Mouse (Mus musculus) lung, postnatal 14 days (tissue): ENCODE measurements around the gene Smurf1.

Experiments
- DNase-seq: peaks from one replicate; pipeline ENCODE4 v3.0.0; 2021

The Smurf1 gene

DNA sequence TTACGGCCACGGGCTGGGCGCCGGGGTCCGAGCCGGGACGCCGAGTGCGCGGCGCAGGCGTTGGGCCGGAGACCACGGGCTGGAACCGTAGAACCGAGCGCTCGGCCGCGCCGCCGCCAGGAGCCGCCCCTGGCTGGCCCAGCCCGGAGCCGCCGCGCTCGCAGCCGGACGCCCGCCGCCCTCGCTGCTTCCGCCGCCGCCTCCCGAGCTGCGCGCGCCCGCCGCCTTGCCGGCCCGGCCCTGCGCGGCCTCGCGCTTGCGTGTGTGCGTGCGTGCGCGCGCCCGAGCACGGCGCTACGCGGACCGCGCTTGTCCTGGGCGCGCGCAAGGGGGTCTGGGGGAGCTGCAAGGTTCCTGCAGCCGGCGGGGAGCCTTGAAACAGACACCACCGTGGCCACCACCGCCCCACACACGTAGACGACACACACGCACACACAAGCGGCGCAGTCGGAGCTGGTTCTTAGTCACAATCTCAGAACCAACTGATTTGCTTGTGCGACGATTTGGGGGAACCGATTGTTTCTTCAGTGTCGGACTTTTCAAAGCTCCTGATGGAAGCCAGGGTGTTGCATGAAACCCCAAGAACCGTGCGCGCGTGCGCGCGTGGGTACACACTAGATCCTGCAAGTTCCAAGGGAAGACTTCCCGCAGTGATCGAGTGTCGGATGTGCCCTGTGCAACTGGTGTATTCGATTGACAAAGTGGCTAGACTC lies at the start of gene Smurf1:
Gene Smurf1, minus strand, starts transcription at position 209 of the 713 bp plus-strand sequence.
- peak; percentile 86 for DNase-seq

DNA sequence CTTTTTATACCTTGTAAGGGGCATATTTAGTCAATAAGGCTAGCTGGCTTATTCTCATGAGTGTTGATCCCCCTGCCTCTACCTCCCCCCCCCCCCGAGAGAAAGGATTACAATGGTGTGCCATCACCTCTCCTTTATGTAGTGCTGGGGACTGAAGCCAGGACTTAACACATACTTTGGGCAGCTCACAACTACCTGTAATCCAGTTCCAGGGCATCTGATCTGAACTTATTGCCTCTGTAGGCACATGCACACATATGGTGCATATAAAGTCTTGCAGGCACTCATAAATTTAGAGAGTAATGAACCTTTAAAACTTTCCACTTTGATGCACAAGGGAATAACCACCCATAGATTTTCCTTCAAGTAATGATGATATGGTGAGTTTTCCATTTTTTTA lies 48.6 kb upstream of the Smurf1 start:
- no peak for DNase-seq

- DNase-seq, result no peak
Measured at GRCm38 (mm10) chr5:145008878-145009659, 43.4 kb upstream of the Smurf1 start.

DNA sequence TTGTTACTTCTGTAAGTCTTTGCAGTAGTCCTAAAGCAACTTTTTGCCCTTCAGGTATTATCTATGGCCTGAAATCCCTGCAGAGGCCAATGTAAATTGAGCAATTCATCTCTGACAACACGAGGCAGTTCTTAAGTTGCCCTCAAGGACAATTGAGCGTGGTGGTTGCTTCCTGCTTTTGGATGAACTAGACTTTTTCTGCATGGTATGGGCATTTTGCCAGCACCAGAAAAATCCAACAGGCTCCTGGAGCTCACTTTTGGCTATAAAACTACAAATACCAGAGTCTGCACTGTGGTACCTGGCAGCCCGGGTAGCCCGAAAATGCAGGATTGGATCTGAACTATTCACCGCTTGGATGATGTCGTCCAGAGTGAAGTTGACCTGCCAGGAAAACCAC lies 39.9 kb upstream of the Smurf1 start:
- no peak for DNase-seq

DNA sequence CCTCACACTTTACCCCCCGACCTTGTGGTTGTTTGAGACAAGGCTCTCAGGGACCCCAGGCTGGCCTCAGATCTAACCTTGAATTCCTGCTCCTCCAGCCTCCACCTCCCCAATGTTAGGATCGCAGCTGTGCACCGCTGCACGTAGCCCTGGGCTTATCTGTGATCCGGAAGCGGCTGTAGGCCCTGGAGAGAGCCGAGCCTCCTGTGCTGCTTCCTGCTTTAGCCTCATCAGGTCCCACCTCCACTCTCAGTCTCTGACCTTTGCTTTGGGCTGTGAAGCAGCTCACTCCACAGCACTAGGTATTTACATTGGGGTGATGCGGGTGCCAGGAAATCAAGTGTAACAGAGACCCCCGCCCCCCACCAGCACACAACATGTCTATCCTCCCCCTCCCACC lies 38.8 kb upstream of the Smurf1 start:
- DNase-seq, result no peak

- no peak for DNase-seq
Measured at GRCm38 (mm10) chr5:145003362-145003761, 37.7 kb upstream of the Smurf1 start.

DNA sequence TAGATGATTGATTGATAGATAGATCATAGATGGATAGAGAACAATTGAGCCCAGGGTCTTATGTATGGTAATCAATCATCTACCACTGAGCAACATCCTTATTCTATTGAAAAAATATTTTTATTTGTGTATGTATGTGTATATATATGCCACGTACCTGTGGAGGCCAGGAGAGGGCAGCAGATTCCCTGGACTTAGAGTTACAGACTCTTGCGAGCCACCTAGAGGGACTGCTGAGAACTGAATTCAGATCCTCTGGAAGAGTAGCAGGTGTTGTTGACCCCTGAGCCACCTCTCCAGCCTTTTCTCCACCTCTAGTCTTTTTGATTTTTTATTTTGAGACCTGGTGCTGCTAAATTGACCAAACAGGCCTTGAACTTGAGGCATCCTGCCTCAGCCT lies 32.8 kb upstream of the Smurf1 start:
- no peak for DNase-seq

DNA sequence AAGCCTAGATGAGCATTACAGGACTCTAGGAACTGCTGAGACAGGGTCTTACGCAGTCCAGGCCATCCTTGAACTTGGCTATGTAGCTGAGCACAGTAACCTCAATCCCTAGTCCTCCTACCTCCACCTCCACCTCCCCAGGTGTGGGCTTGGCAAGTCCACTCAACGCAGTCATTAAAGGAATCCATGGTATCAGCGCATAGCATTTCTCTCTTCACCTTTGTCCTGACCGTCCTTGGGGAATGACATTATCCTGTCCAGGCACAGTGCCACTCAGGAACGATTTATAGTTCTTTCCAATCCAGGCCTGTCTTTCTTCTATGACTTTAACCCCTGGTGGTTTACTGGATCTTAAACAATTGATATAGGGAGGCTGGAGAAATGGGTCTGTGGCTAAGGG lies 24.8 kb upstream of the Smurf1 start:
- DNase-seq, result no peak

- DNase-seq, result no peak
Measured at GRCm38 (mm10) chr5:144990051-144990450, 24.4 kb upstream of the Smurf1 start.

- no peak for DNase-seq
Measured at GRCm38 (mm10) chr5:144989061-144989405, 23.4 kb upstream of the Smurf1 start.

DNA sequence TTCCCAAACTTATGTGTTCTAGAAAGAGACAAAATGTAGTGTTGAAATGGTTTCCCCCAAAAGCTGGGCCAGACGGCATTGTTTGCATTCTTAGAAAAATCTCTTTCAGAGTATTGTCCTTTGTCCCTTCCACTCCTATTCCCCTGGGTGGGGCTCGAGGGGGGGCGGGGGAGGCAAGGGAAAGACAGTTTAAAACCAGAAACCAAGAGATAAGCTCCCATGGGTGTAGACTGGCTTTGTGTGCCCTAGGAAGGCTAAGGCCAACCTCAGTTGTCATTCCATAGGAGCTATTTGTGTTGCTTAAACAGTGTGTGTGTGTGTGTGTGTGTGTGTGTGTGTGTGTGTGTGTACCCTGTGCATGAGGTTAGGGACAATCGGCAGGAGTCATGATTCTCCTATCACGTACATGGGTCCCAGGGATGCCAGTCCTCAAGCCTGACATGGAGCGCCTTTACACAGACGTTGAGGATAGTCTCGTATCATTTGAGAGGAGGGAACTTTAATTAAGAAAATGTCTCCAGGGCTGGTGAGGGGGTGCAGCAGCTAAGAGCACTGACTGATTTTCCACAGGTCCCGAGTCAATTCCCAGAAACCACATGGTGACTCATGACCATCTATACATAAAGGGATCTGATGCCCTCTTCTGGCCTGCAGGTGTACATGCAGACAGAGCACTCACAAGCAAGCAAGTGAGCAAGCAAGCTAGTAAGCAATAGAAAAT lies 22.9 kb upstream of the Smurf1 start:
- DNase-seq, result peak; percentile 52

- DNase-seq, result no peak
Measured at GRCm38 (mm10) chr5:144987561-144987960, 21.9 kb upstream of the Smurf1 start.

DNA sequence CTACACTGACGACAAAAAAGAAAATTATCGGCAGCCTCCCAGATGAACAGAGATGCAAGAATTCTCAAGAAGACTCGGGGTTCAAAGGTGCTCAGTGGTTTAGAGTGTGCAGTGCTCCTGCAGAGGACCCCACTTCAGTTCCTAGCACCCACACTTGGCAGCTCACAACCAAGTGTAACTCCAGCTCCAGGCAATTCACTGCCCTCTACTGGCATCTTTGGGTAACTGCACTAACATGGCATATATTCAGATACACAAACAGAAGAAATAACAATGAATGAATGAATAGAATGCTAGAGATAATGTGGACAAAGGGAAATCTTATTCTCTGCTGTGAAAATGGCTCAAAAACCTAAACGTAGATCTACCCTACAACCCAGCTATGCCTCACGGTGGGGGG lies 19.2 kb upstream of the Smurf1 start:
- DNase-seq, result no peak

DNA sequence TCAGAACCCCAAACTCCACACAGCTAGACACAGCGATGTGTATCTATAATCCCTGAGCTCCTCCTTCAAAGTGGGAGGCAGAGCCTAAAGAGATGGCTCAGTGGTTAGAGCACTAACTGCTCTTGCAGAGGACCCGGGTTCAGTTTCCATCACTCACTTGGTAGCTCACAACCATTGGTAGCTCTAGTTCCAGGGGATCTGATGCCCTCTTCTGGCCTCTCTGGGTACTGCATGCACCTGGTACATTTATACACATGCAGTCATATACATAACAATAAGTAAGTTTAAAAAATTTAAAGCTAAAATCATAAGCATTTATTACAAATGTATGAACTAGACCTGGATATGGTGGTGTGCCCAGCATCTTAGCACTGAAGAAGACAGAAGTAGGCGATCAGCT lies 17.6 kb upstream of the Smurf1 start:
- no peak for DNase-seq

DNA sequence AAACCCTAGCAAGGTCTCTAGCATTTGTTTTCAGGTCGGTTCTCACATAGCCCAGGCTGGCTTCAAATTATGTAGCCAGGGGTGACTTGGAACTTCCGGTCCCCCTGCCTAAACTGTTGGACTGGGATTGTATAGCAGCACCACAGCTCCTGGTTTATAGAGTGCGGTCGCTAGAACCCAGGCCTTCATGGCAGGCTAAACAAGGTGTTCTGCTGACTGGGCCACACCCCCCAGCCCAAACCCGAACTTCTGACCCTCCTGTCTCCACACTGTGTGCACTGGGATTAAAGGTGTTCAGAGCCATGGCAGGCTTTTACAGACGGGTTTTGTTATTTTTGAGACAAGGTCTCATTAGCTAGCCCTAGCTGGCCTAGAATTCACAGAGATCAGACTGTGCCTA lies 13.5 kb upstream of the Smurf1 start:
- no peak for DNase-seq

GRCm38 (mm10) chr5:144978533-144979107 lies 13.0 kb upstream of the Smurf1 start:
- DNase-seq, result peak; percentile 82

DNA sequence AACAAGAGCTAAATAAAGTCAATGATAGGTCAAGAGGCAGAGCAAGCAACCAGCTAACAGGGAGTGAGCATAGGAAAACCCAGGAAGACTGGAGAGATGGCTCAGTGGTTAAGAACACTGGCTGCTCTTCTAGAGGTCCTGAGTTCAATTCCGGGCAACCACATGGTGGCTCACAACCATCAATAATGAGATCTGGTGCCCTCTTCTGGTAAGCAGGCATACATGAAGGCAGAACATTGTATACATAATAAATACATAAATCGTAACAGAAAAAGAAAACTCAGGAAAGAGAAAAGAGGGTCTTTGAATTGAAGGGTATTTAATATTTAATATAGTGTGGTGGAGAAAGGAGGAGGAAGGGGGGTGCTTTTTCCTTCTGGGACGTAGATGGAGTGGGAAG lies 5.6 kb upstream of the Smurf1 start:
- no peak for DNase-seq

GRCm38 (mm10) chr5:144964872-144965638 lies 592 bp downstream of the Smurf1 start:
- peak; percentile 89 for DNase-seq

GRCm38 (mm10) chr5:144964465-144964864 lies 1.2 kb downstream of the Smurf1 start:
- DNase-seq, result no peak

GRCm38 (mm10) chr5:144963817-144964261 lies 1.8 kb downstream of the Smurf1 start:
- DNase-seq, result peak; percentile 77

DNA sequence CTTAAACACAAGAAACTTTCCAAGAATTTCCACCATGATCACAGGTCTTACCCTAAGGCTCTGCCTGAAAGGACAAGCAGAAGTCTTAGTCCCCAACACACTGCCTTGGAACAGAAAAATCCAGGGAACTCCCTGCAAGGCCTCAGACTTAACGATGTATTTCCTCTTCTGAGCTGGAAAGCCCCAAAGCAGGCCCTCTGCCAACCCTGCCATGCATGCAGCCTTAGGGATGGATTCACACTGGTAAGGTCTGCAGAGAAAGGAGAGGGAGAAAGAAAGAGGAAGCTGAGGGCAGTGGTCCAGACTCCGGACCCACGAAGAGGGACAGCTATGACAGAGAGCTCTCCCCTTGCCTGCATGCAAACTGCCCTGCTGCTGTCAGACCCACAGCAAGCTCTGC lies 2.2 kb downstream of the Smurf1 start:
- peak; percentile 54 for DNase-seq

GRCm38 (mm10) chr5:144958271-144958670 lies 7.4 kb downstream of the Smurf1 start:
- DNase-seq, result no peak

DNA sequence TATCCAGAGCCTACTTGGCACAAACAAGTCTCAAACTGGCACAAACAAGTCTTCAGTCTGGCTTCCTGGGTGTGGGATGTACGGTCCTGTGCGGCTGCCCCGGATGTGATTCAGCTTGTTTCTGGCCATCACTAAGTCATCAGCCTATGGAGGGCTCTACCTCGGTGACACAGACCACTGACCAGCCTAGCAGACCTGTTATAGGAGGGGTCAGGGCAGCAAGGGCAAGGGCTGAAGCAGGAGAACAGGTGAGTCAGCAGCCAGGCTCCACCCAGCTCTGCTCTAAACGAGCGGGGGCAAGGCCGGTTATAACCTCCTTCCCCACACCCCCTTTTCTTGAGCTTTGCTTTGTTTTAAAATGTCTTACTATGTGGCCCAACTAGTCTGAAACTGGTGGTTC lies 11.2 kb downstream of the Smurf1 start:
- no peak for DNase-seq
